In genomic region chr3:125874371-125874770, GRCm38 (mm10) we compare ENCODE assay signal across 28 mouse cellular contexts.
DNase-seq lines count a peak whose midpoint lies in the region; ATAC-seq and TF ChIP-seq lines count a peak whose summit lies in the region.
"Had no signal": no experiment of that assay in that cellular context is flagged by ENCODE, and none has a peak within 500 bp of the region (broad histone marks: within the 10 kb centered on the region; RNA-seq: fewer than 3 reads in every experiment).

No protein-coding gene starts in this region.

- no peaks in the 10 kb centered on the region for H3K36me3 ChIP-seq in forebrain, embryonic 12.5 days (replicated peaks)
- no peaks in the 10 kb centered on the region for H3K36me3 ChIP-seq in forebrain, postnatal 0 days (ENCODE audit: insufficient read depth)
- no peaks in the 10 kb centered on the region for H3K36me3 ChIP-seq in kidney, adult 2 months (ENCODE audit: control insufficient read depth, insufficient read depth, low read length)
- H3K36me3 ChIP-seq in forebrain, embryonic 15.5 days, result no peaks in the 10 kb centered on the region
- H3K36me3 ChIP-seq in midbrain, embryonic 15.5 days (replicated peaks), result no peaks in the 10 kb centered on the region
- H3K36me3 ChIP-seq: embryonic facial prominence, embryonic 12.5 days; embryonic facial prominence, embryonic 15.5 days; G1E; heart, embryonic 10.5 days; heart, embryonic 13.5 days had no signal

- WGBS in forebrain, embryonic 12.5 days, result 66% methylated on average over 4 of the region's 4 CpGs
- 58% methylated on average over 4 of the region's 4 CpGs for WGBS in forebrain, postnatal 0 days
- 61% methylated on average over 4 of the region's 4 CpGs for WGBS in kidney, adult 2 months
- WGBS in forebrain, embryonic 15.5 days, result 62% methylated on average over 4 of the region's 4 CpGs
- 89% methylated on average over 4 of the region's 4 CpGs for WGBS in midbrain, embryonic 15.5 days

- TF ChIP-seq POLR2A in kidney, adult 2 months (IDR thresholded peaks at IDR 0.05; ENCODE audit: low read depth, low read length), result no peak

- H3K4me1 ChIP-seq in forebrain, embryonic 12.5 days, result no peaks in the 10 kb centered on the region; the same call in 1 of the 2 replicates
- no peaks in the 10 kb centered on the region for H3K4me1 ChIP-seq in forebrain, postnatal 0 days (ENCODE audit: insufficient read depth)
- H3K4me1 ChIP-seq in kidney, adult 2 months (ENCODE audit: control insufficient read depth, insufficient read depth, low read length), result peaks cover 7% of the 10 kb centered on the region; the same call in 1 of the 2 replicates
- H3K4me1 ChIP-seq in forebrain, embryonic 15.5 days, result no peaks in the 10 kb centered on the region
- H3K4me1 ChIP-seq in midbrain, embryonic 15.5 days, result no peaks in the 10 kb centered on the region
- H3K4me1 ChIP-seq: embryonic facial prominence, embryonic 12.5 days; embryonic facial prominence, embryonic 15.5 days; heart, embryonic 10.5 days; heart, embryonic 13.5 days had no signal

- H3K9ac ChIP-seq in forebrain, embryonic 12.5 days, result no peak overlapping the region
- H3K9ac ChIP-seq in forebrain, postnatal 0 days, result no peak overlapping the region
- no peak overlapping the region for H3K9ac ChIP-seq in forebrain, embryonic 15.5 days (replicated peaks)
- no peak overlapping the region for H3K9ac ChIP-seq in midbrain, embryonic 15.5 days
- H3K9ac ChIP-seq: embryonic facial prominence, embryonic 12.5 days; embryonic facial prominence, embryonic 15.5 days; heart, embryonic 13.5 days; hindbrain, embryonic 14.5 days had no signal

- no peak for DNase-seq in forebrain, postnatal 0 days
- DNase-seq in kidney, adult 2 months, result peak; percentile 21
- DNase-seq in kidney, postnatal 25 days, result no peak
- peak; percentile 31 for DNase-seq in Muller cell, postnatal 12 days (ENCODE audit: inconsistent ontology term)
- DNase-seq: adrenal gland, adult 2 months; adrenal gland, postnatal 14 days; B cell, adult 2 months; cerebellum, adult 11-12 months; cerebellum, adult 8-10 months; cerebellum, postnatal 25 days; gastrocnemius, postnatal 10 days; gastrocnemius, postnatal 36 days; heart, adult 2 months; heart, postnatal 14 days; heart, postnatal 4 days had no signal

- H3K27me3 ChIP-seq in forebrain, embryonic 12.5 days, result no peaks in the 10 kb centered on the region
- H3K27me3 ChIP-seq in forebrain, postnatal 0 days (ENCODE audit: insufficient read depth, low read length), result no peaks in the 10 kb centered on the region
- H3K27me3 ChIP-seq in kidney, adult 2 months (replicated peaks; ENCODE audit: control insufficient read depth, insufficient read depth, low read length), result no peaks in the 10 kb centered on the region
- H3K27me3 ChIP-seq in forebrain, embryonic 15.5 days, result no peaks in the 10 kb centered on the region
- H3K27me3 ChIP-seq in midbrain, embryonic 15.5 days (replicated peaks), result no peaks in the 10 kb centered on the region
- H3K27me3 ChIP-seq: CH12.LX; embryonic facial prominence, embryonic 12.5 days; embryonic facial prominence, embryonic 15.5 days; heart, embryonic 13.5 days had no signal

- no peak overlapping the region for H3K4me2 ChIP-seq in forebrain, embryonic 12.5 days
- no peak overlapping the region for H3K4me2 ChIP-seq in forebrain, postnatal 0 days (ENCODE audit: low read depth)
- no peak overlapping the region for H3K4me2 ChIP-seq in forebrain, embryonic 15.5 days (replicated peaks)
- H3K4me2 ChIP-seq in midbrain, embryonic 15.5 days, result no peak overlapping the region
- H3K4me2 ChIP-seq: embryonic facial prominence, embryonic 12.5 days; embryonic facial prominence, embryonic 15.5 days; heart, embryonic 13.5 days; hindbrain, embryonic 14.5 days had no signal

- H3K9me3 ChIP-seq in forebrain, embryonic 12.5 days, result no peaks in the 10 kb centered on the region
- no peaks in the 10 kb centered on the region for H3K9me3 ChIP-seq in forebrain, postnatal 0 days (ENCODE audit: low read length)
- H3K9me3 ChIP-seq in forebrain, embryonic 15.5 days, result no peaks in the 10 kb centered on the region
- H3K9me3 ChIP-seq in midbrain, embryonic 15.5 days, result no peaks in the 10 kb centered on the region
- H3K9me3 ChIP-seq: embryonic facial prominence, embryonic 12.5 days; embryonic facial prominence, embryonic 15.5 days; G1E; heart, embryonic 10.5 days; heart, embryonic 13.5 days had no signal

- no peak overlapping the region for H3K4me3 ChIP-seq in forebrain, embryonic 12.5 days (replicated peaks)
- no peak overlapping the region for H3K4me3 ChIP-seq in forebrain, postnatal 0 days (ENCODE audit: low read depth, low read length)
- no peak overlapping the region for H3K4me3 ChIP-seq in kidney, adult 2 months (ENCODE audit: insufficient read depth, low read depth, low read length)
- H3K4me3 ChIP-seq in forebrain, embryonic 15.5 days, result no peak overlapping the region
- no peak overlapping the region for H3K4me3 ChIP-seq in midbrain, embryonic 15.5 days
- H3K4me3 ChIP-seq: embryonic facial prominence, embryonic 12.5 days; embryonic facial prominence, embryonic 15.5 days; heart, adult 2 months; heart, embryonic 10.5 days; heart, embryonic 13.5 days had no signal

- no peak overlapping the region for H3K27ac ChIP-seq in forebrain, embryonic 12.5 days
- no peak overlapping the region for H3K27ac ChIP-seq in forebrain, postnatal 0 days (ENCODE audit: low read depth, low read length)
- H3K27ac ChIP-seq in kidney, adult 2 months (ENCODE audit: insufficient read depth, low read depth, low read length), result peak overlapping the region; percentile 56; the same call in 1 of the 2 replicates
- H3K27ac ChIP-seq in forebrain, embryonic 15.5 days (replicated peaks), result no peak overlapping the region
- H3K27ac ChIP-seq in midbrain, embryonic 15.5 days, result no peak overlapping the region
- H3K27ac ChIP-seq: embryonic facial prominence, embryonic 12.5 days; embryonic facial prominence, embryonic 15.5 days; heart, adult 2 months; heart, embryonic 10.5 days; heart, embryonic 13.5 days; hindbrain, embryonic 14.5 days; hindbrain, postnatal 0 days had no signal

- no peak for TF ChIP-seq CTCF in forebrain, postnatal 0 days (IDR thresholded peaks at IDR 0.05; ENCODE audit: low read depth)
- TF ChIP-seq CTCF in kidney, adult 2 months (conservative IDR thresholded peaks at IDR 0.05; ENCODE audit: insufficient read depth, insufficient read length, low read depth, low read length), result no peak

- ATAC-seq in forebrain, embryonic 12.5 days (ENCODE audit: low FRiP score), result peak; percentile 23; the same call in 1 of the 2 replicates
- no peak for ATAC-seq in forebrain, postnatal 0 days
- peak; percentile 38; the same call in 1 of the 2 replicates for ATAC-seq in forebrain, embryonic 15.5 days (replicated peaks)
- ATAC-seq in midbrain, embryonic 15.5 days (replicated peaks), result no peak
- ATAC-seq: hindbrain, postnatal 0 days; inflammation-experienced regulatory T-cells, adult 6 months; intestine, embryonic 16.5 days had no signal

Comparison
In these comparisons a context has a peak if more than half of its experiments do, and no peak if none do; other contexts are left out.
1. ATAC-seq: peak in forebrain, embryonic 12.5 days (single experiment) and forebrain, embryonic 15.5 days (single experiment); none in forebrain, postnatal 0 days (single experiment) and midbrain, embryonic 15.5 days (single experiment).
2. DNase-seq: peak in kidney, adult 2 months (single experiment) and Muller cell, postnatal 12 days (single experiment); none in forebrain, postnatal 0 days (single experiment) and kidney, postnatal 25 days (0 of 2).